Mouse (Mus musculus) adipocyte (in vitro differentiated cells): ENCODE measurements at regions not wholly inside any gene's neighbourhood (a gene's known extent, or its start where the extent isn't known, plus 50 kb on each side); places are given as distances from the start of the nearest gene placed in this dataset.

Experiments
- DNase-seq: peaks from one replicate; pipeline ENCODE4 v3.0.0-alpha.2; 2016; ENCODE audit warnings: low spot score

GRCm38 (mm10) chr6:16999451-17000139, 65.4 kb upstream of the Tes start:
- no peak for DNase-seq

DNA sequence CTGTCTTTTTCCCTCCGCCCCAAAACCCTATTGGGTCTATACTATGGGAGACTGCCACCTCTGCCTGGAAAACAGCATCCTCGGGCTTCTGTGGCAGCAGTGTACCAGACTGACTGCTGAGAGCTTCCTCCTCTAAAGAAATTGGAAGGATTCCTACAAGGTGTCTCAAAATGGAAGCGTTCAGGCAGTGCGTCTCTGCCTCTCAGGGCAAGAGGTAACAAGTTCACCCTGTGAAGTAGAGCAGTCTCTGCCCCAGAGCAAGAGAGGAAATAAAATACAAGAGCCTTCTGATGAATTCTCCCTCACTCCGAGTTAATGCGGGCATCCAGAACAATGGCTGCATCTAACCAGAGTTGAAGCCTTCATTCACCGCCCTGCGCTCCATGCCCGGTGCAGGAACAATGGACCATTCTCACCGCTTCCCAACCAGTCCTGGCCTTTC, 69.4 kb upstream of the Tes start:
- DNase-seq = no peak

DNA sequence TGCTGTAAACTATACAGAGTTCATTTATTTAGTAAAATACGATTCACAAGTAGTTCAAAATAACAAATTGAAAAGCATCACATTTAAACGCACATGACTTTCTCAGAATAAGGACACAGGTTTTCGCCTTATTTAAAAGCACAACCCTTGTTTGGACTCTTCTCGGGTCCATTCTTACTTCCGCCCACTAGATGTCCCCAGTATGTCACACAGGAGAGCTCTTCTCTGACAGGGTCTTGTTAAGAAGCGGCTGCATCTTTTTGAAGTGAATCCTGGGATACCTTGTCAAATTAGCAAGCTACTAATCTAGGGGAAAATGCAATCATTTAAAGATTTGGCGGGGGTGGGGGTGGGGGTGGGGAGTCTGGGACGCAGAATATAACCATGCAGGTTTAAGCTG, 70.2 kb upstream of the Tes start:
- peak; percentile 53 for DNase-seq

DNA sequence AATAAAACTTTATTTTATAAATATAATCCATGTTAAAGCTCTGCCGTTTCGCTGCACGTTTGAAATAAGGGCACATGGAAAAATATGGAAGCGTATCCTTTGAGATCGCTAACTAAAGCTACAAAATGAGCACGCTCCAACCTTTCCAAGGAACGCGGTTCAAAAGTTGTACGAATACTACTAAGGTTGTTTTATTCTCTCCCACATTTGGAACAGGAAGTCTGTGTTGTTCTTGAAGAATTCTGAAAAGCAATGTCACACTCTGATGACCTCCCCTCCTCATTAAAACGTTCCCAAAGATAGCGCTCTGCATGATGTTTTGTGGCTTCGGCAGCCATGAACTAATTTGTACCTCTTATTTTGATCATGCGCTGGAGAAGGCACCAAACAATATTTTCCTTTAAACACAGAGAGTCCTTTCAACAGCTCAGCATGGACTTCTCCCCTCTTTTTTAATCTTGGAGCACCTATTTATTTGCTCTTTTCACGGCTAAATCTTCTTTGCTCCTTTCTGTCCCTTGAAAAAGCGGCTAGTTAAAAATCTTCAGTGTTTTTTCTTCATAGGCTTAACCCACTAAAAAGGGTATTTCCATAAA, 72.9 kb upstream of the Tes start:
- DNase-seq = no peak

DNA sequence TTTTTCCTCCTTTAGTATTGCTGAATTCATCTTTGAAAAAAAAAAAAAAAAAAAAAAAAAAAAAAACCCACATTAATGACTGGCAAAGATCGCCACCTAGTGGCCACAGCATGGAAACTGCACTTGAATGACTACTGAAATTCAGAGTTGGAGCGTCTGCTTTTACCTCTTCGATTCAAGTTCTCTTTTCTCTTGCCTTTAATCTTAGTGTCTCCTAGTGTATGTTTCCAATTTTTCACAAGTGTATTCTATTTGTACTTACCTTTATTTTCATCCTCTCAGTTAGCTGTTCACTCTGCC, 79.9 kb upstream of the Tfec start:
- DNase-seq = peak; percentile 84

GRCm38 (mm10) chr6:16977392-16978205, 79.4 kb upstream of the Tfec start:
- DNase-seq = no peak

DNA sequence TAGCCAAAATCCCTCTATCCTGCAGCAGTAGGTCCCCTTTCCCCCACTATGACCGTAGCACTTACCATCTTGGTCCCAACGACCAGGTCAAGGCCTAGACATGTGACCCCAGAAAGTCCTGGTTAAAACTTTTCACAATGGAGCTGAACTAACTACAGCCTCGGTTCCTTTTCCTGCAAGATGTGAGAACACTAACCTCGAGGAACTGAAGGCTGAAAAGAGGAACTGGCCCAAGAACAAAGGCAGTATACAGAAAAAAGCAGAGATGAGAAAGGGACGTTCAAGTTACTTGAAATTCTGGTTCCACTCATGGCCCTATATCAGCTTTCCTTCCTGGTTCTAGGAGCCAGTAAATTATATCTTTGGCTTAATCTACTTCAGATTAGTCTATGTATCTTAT, 67.4 kb upstream of the Tfec start:
- no peak for DNase-seq

DNA sequence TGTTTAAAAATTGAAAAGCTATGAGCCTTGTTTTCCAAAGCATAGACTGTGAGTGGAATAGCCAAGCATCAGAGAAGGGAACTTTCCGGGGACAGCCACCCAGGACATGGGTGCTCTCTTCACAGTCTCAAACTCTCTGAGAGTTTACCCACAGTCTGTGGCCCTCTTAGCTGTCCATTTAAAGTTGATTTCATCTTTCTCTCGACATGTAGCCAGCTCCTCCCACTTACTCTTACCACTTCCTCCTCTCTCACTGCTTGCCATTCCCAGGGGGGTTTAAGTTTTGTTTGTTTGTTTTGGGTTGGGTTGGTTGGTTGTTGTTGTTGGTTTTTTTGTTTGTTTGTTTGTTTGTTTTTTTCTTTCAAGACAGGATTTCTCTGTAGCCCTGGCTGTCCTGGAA, 66.1 kb upstream of the Tfec start:
- DNase-seq = no peak

- DNase-seq = no peak
Observed at GRCm38 (mm10) chr6:16963958-16964357, 65.7 kb upstream of the Tfec start.

DNA sequence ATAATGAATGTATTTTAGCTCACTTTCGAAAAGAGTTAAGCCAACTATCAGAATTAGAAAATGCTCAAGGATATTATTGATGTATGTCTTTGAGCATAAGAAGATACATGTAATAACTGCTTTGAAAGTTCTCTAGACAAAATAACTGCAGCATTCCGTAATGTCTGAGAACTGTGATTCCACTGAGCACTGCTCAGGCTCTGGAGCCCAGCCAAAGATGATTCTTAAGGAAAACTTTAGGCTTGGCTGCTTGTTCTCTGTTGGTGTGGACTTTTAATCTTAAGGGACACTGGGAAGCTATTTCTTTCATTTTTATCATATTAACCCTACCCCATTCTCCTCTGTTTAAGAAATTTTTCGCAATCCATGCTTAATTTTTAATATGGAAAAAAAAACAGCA, 59.9 kb upstream of the Tfec start:
- no peak for DNase-seq

DNA sequence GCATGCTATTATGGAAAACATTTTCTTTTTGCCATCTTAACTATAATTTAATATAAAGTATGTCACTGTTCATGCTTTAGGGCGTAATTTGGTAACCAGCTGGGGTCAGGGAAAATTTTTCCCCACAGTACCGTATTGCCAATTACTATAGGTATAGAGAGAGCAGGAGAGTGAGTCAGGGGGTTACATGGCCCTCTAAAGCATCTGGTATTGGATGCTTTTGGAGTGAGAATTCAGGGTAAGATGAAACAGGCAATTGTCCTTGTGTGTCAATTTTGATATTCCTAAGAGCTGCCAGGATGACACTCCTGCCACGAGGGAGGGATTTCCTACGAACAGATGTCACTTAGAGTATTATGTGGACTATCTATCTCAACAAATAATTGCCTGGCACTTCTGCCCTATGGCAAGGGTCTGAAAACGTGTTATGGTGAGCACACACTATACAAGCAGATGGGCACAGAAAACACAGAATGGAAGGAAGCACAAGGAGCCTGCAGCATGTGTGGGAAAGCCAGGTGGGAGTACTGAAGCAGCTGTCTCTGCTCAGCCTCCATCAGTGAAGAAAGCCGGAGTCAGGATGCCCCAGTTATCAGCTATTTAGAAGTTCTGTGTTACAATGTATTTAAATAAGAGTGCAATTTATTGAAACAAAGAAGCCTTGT, 58.7 kb upstream of the Tfec start:
- DNase-seq = no peak
